Mouse (Mus musculus): ENCODE measurements at regions not wholly inside any gene's neighbourhood (a gene's known extent, or its start where the extent isn't known, plus 50 kb on each side); places are given as distances from the start of the nearest gene placed in this dataset.

GRCm38 (mm10) chr9:14215961-14216360 is 58.9 kb upstream of the Sesn3 start:
- no peak for DNase-seq (ENCODE audit: low spot score in 2 of 2)

- DNase-seq (ENCODE audit: low spot score in 2 of 2): no peak
Measured at GRCm38 (mm10) chr9:14222936-14223335, 51.9 kb upstream of the Sesn3 start.

Measured in spleen, postnatal 14 days (tissue).